Mouse (Mus musculus) forebrain, embryonic 10.5 days (tissue): ENCODE measurements around the gene Nfu1. TPM values are rescaled to one million over a fixed set of nuclear protein-coding genes. Genes with fewer than 3 reads are reported as not detected.
A peak's percentile ranks its signal among the peaks of the same experiment; 100 is the strongest.

ENCODE experiments used
- DNase-seq: peaks from one replicate; pipeline ENCODE4 v3.0.0-alpha.2; 2017; ENCODE audit warnings: low spot score; ENCODE audit errors: extremely low spot score
- H3K27ac ChIP-seq: fragments of 300-500 bp; sonication (generic); 2 replicates; pipeline ENCODE4 v1.5.1; 2016; ENCODE audit warnings: mild to moderate bottlenecking
- H3K27me3 ChIP-seq: fragments of 300-500 bp; sonication (generic); 2 replicates; pipeline ENCODE4 v1.6.1; 2016; ENCODE audit warnings: mild to moderate bottlenecking; ENCODE audit not compliant: poor library complexity, severe bottlenecking
- H3K36me3 ChIP-seq: fragments of 300-500 bp; sonication (generic); replicated peaks from 2 replicates; pipeline ENCODE4 v1.6.1; 2016; ENCODE audit warnings: mild to moderate bottlenecking, moderate library complexity
- H3K4me1 ChIP-seq: fragments of 300-500 bp; sonication (generic); 2 replicates; pipeline ENCODE4 v1.6.1; 2016
- H3K4me3 ChIP-seq: fragments of 300-500 bp; sonication (generic); 2 replicates; pipeline ENCODE4 v1.5.1; 2016; ENCODE audit warnings: mild to moderate bottlenecking, moderate library complexity
- H3K9me3 ChIP-seq: fragments of 300-500 bp; sonication (generic); 2 replicates; pipeline ENCODE4 v1.6.1; 2016; ENCODE audit warnings: mild to moderate bottlenecking, moderate library complexity
- WGBS: fragments of 180-500 bp; shearing (Covaris S2); methylation state at CpG from one replicate; pipeline ENCODE4 v1.1.7; 2016; 5-methylcytosine and 5-hydroxymethylcytosine counted together
- polyA plus RNA-seq: library from polyadenylated mRNA; unstranded; fragments of >200 nt; fragmentation: Nextera tagmentation; extraction: Ambion mirVana; gene quantifications from 2 replicates; pipeline ENCODE4 v1.2.1, GENCODE M21; 2016

The Nfu1 gene
- polyA plus RNA-seq = 88.2 and 94.4 TPM in 2 replicates

GRCm38 (mm10) chr6:87008887-87009286 lies at the start of gene Nfu1:
Gene Nfu1, plus strand, starts transcription at chr6:87009236.
- H3K27ac ChIP-seq = peak within 1 kb of the TSS; percentile 97
- H3K36me3 ChIP-seq = peaks cover 7% of the 10 kb centered on the region
- 81% methylated on average over 6 of the region's 6 CpGs for WGBS
- no peaks in the 10 kb centered on the region for H3K27me3 ChIP-seq
- peaks cover 18% of the 10 kb centered on the region for H3K4me1 ChIP-seq
- no peaks in the 10 kb centered on the region for H3K9me3 ChIP-seq
- no peak for DNase-seq
- H3K4me3 ChIP-seq = peak within 1 kb of the TSS; percentile 97

GRCm38 (mm10) chr6:86963987-86964685 lies 44.9 kb upstream of the Nfu1 start:
- WGBS = 94% methylated on average over 7 of the region's 7 CpGs
- Histone ChIP-seq H3K27me3 (no peaks in the 10 kb centered on the region), H3K36me3 (peaks cover 85% of the 10 kb centered on the region)

GRCm38 (mm10) chr6:86967166-86967565 lies 41.9 kb upstream of the Nfu1 start:
- Histone ChIP-seq H3K27me3 (no peaks in the 10 kb centered on the region), H3K27ac (no peak overlapping the region), H3K36me3 (peaks cover 79% of the 10 kb centered on the region), H3K4me3 (no peak overlapping the region), H3K4me1 (no peaks in the 10 kb centered on the region), H3K9me3 (no peaks in the 10 kb centered on the region)
- 95% methylated on average over 2 of the region's 2 CpGs for WGBS
- no peak for DNase-seq

More at GRCm38 (mm10) chr6:86963987-86964685, 44.9 kb upstream of the Nfu1 start:
- no peak for DNase-seq
- no peaks in the 10 kb centered on the region for H3K4me1 ChIP-seq
- no peak overlapping the region for H3K4me3 ChIP-seq
- H3K9me3 ChIP-seq = no peaks in the 10 kb centered on the region
- no peak overlapping the region for H3K27ac ChIP-seq

GRCm38 (mm10) chr6:86973956-86974355 lies 35.1 kb upstream of the Nfu1 start:
- Histone ChIP-seq H3K9me3 (no peaks in the 10 kb centered on the region), H3K27me3 (no peaks in the 10 kb centered on the region), H3K36me3 (peaks cover 57% of the 10 kb centered on the region), H3K4me3 (no peak overlapping the region), H3K27ac (no peak overlapping the region), H3K4me1 (no peaks in the 10 kb centered on the region)
- no peak for DNase-seq
- 96% methylated on average over 4 of the region's 4 CpGs for WGBS

- no peak for DNase-seq
- H3K27me3 ChIP-seq = no peaks in the 10 kb centered on the region
- H3K9me3 ChIP-seq = no peaks in the 10 kb centered on the region
- peaks cover 40% of the 10 kb centered on the region for H3K36me3 ChIP-seq
- WGBS = 93% methylated on average over 8 of the region's 8 CpGs
- no peak overlapping the region for H3K4me3 ChIP-seq
- H3K27ac ChIP-seq = no peak overlapping the region
- no peaks in the 10 kb centered on the region for H3K4me1 ChIP-seq
Measured at GRCm38 (mm10) chr6:86978156-86978908, 30.7 kb upstream of the Nfu1 start.

- no peak overlapping the region for H3K27ac ChIP-seq
- 92% methylated on average over 6 of the region's 6 CpGs for WGBS
- H3K36me3 ChIP-seq = peaks cover 38% of the 10 kb centered on the region
- H3K4me3 ChIP-seq = no peak overlapping the region
- no peaks in the 10 kb centered on the region for H3K27me3 ChIP-seq
- H3K4me1 ChIP-seq = no peaks in the 10 kb centered on the region
- H3K9me3 ChIP-seq = no peaks in the 10 kb centered on the region
- no peak for DNase-seq
Measured at GRCm38 (mm10) chr6:86978909-86979265, 30.1 kb upstream of the Nfu1 start.

GRCm38 (mm10) chr6:86981206-86981605 lies 27.8 kb upstream of the Nfu1 start:
- no peak for DNase-seq
- Histone ChIP-seq H3K4me1 (no peaks in the 10 kb centered on the region), H3K4me3 (no peak overlapping the region), H3K27me3 (no peaks in the 10 kb centered on the region), H3K9me3 (no peaks in the 10 kb centered on the region), H3K36me3 (peaks cover 41% of the 10 kb centered on the region), H3K27ac (no peak overlapping the region)
- 79% methylated on average over 2 of the region's 2 CpGs for WGBS

GRCm38 (mm10) chr6:86985314-86986106 lies 23.5 kb upstream of the Nfu1 start:
- H3K27me3 ChIP-seq = no peaks in the 10 kb centered on the region
- WGBS = 94% methylated on average over 8 of the region's 8 CpGs
- DNase-seq = no peak

GRCm38 (mm10) chr6:86989576-86989975 lies 19.5 kb upstream of the Nfu1 start:
- peaks cover 13% of the 10 kb centered on the region for H3K36me3 ChIP-seq
- H3K4me1 ChIP-seq = no peaks in the 10 kb centered on the region
- 91% methylated on average over 6 of the region's 6 CpGs for WGBS
- no peaks in the 10 kb centered on the region for H3K27me3 ChIP-seq
- H3K4me3 ChIP-seq = no peak overlapping the region
- H3K27ac ChIP-seq = no peak overlapping the region
- H3K9me3 ChIP-seq = no peaks in the 10 kb centered on the region
- DNase-seq = no peak

More at GRCm38 (mm10) chr6:86985314-86986106, 23.5 kb upstream of the Nfu1 start:
- Histone ChIP-seq H3K4me1 (no peaks in the 10 kb centered on the region), H3K36me3 (peaks cover 23% of the 10 kb centered on the region), H3K9me3 (no peaks in the 10 kb centered on the region), H3K4me3 (no peak overlapping the region), H3K27ac (no peak overlapping the region)

GRCm38 (mm10) chr6:86991041-86991440 lies 18.0 kb upstream of the Nfu1 start:
- DNase-seq = no peak
- Histone ChIP-seq H3K4me1 (no peaks in the 10 kb centered on the region), H3K27ac (no peak overlapping the region), H3K27me3 (no peaks in the 10 kb centered on the region), H3K9me3 (no peaks in the 10 kb centered on the region), H3K4me3 (no peak overlapping the region), H3K36me3 (peaks cover 13% of the 10 kb centered on the region)
- 93% methylated on average over 3 of the region's 3 CpGs for WGBS

GRCm38 (mm10) chr6:86992349-86992748 lies 16.7 kb upstream of the Nfu1 start:
- Histone ChIP-seq H3K27ac (no peak overlapping the region), H3K36me3 (peaks cover 22% of the 10 kb centered on the region), H3K4me3 (no peak overlapping the region), H3K27me3 (no peaks in the 10 kb centered on the region), H3K9me3 (no peaks in the 10 kb centered on the region), H3K4me1 (no peaks in the 10 kb centered on the region)
- WGBS = 95% methylated on average over 8 of the region's 8 CpGs
- DNase-seq = no peak

GRCm38 (mm10) chr6:86994254-86994653 lies 14.8 kb upstream of the Nfu1 start:
- H3K27me3 ChIP-seq = no peaks in the 10 kb centered on the region
- WGBS = 89% methylated on average over 4 of the region's 4 CpGs
- H3K4me1 ChIP-seq = no peaks in the 10 kb centered on the region
- H3K36me3 ChIP-seq = peaks cover 33% of the 10 kb centered on the region
- no peaks in the 10 kb centered on the region for H3K9me3 ChIP-seq
- DNase-seq = no peak
- no peak overlapping the region for H3K4me3 ChIP-seq
- H3K27ac ChIP-seq = no peak overlapping the region
